Mouse (Mus musculus) midbrain, embryonic 10.5 days (tissue): ENCODE data around the gene Erbb2. TPM values are rescaled to one million over a fixed set of nuclear protein-coding genes. Genes with fewer than 3 reads are reported as not detected.

Source experiments
- DNase-seq: peaks from one replicate; pipeline ENCODE4 v3.0.0-alpha.2; 2017; ENCODE audit warnings: low spot score
- H3K27ac ChIP-seq: fragments of 300-500 bp; sonication (generic); replicated peaks from 2 replicates; pipeline ENCODE4 v1.5.1; 2016; ENCODE audit warnings: mild to moderate bottlenecking
- H3K27me3 ChIP-seq: fragments of 300-500 bp; sonication (generic); 2 replicates; pipeline ENCODE4 v1.6.1; 2016; ENCODE audit warnings: low read depth, mild to moderate bottlenecking; ENCODE audit not compliant: poor library complexity, severe bottlenecking
- H3K36me3 ChIP-seq: fragments of 300-500 bp; sonication (generic); 2 replicates; pipeline ENCODE4 v1.6.1; 2016; ENCODE audit warnings: mild to moderate bottlenecking, moderate library complexity
- H3K4me1 ChIP-seq: fragments of 300-500 bp; sonication (generic); 2 replicates; pipeline ENCODE4 v1.6.1; 2016
- H3K4me3 ChIP-seq: fragments of 300-500 bp; sonication (generic); 2 replicates; pipeline ENCODE4 v1.5.1; 2016; ENCODE audit warnings: mild to moderate bottlenecking, moderate library complexity
- H3K9me3 ChIP-seq: fragments of 300-500 bp; sonication (generic); replicated peaks from 2 replicates; pipeline ENCODE4 v1.6.1; 2016; ENCODE audit warnings: mild to moderate bottlenecking
- WGBS: fragments of 180-500 bp; shearing (Covaris S2); methylation state at CpG from one replicate; pipeline ENCODE4 v1.1.7; 2016; 5-methylcytosine and 5-hydroxymethylcytosine counted together
- polyA plus RNA-seq: library from polyadenylated mRNA; unstranded; fragments of >200 nt; fragmentation: Nextera tagmentation; extraction: Ambion mirVana; gene quantifications from 2 replicates; pipeline ENCODE4 v1.2.1, GENCODE M21; 2016

Erbb2 gene
- polyA plus RNA-seq, 1 experiment from 2014 or later = 21.8 TPM

DNA sequence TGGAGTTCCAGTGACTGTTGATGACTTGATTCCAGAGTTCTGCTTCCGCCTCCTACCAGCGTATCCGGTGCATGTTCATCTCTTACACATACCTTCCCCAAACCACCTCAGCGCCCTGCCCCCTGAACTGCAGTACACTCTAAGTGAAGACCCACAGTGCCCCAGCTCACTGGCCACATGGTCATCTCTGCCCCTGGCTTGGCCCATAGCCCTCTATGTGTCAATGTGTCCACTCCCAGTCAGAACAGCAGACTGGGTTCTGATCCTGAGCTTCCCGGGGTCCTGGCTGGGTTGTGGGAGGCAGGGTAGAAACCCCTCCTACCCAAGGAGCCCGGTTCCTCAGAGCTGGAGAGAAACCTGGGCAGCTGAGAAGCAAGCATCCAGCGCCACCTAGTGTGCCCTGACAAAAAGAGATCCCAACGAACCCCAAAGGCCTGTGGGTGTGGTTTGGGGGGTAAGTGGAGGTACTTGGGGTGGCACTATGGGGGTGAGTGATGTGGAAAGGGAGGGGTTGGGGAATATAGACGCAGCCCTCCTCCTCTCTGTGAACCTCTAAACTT is 23.0 kb upstream of the Erbb2 start:
- H3K27ac ChIP-seq = no peak overlapping the region
- H3K9me3 ChIP-seq = no peaks in the 10 kb centered on the region
- peaks cover 39% of the 10 kb centered on the region for H3K4me1 ChIP-seq
- DNase-seq = peak; percentile 47
- H3K4me3 ChIP-seq = no peak overlapping the region
- H3K27me3 ChIP-seq = peaks cover 86% of the 10 kb centered on the region
- no peaks in the 10 kb centered on the region for H3K36me3 ChIP-seq
- WGBS = 27% methylated on average over 9 of the region's 9 CpGs

DNA sequence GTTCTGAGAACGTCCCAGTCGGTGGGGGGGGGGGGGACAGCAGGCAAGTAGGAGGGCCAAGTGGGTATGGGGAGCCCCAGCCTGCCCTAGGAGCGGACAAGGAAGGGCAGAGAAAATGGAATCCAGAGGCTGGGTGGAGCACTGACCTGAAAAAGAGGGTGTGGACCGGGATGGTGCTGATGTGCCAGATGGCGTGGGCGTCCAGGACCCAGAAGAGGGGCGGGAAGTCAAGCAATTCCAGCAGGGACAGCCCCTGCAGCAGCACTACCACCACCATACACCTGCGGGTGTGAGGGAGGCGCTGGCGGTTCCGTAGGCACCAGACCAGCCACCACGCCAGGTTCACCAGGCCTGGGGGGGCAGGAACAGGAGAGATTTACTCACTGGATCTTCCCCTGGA is 22.1 kb upstream of the Erbb2 start:
- DNase-seq = no peak
- Histone ChIP-seq H3K27me3 (peaks cover 77% of the 10 kb centered on the region), H3K4me1 (peaks cover 41% of the 10 kb centered on the region), H3K36me3 (no peaks in the 10 kb centered on the region), H3K4me3 (no peak overlapping the region), H3K9me3 (no peaks in the 10 kb centered on the region), H3K27ac (no peak overlapping the region)
- 76% methylated on average over 12 of the region's 12 CpGs for WGBS

DNA sequence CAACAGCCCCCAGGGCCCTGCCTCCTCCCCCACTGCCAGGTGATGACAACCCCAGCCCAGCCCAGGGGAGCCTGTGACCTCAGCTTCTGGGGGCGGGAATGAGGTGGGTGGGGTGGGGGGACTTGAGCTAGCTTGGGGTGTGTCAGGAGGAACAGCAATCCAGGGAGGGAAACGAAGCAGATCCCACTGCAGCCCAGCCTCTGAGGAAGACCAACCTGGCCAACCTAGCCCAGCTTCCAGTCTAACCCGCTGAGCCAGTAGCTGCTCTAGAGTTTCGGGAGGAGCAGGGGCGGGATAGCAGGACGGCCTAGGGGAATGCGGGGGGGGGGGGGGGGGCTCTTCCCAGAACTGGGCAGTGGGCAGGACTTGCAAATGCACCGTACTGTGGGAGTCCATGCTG is 20.2 kb upstream of the Erbb2 start:
- WGBS = 20% methylated on average over 8 of the region's 8 CpGs
- DNase-seq = no peak
- Histone ChIP-seq H3K9me3 (no peaks in the 10 kb centered on the region), H3K4me3 (no peak overlapping the region), H3K36me3 (no peaks in the 10 kb centered on the region), H3K4me1 (peaks cover 34% of the 10 kb centered on the region), H3K27ac (no peak overlapping the region), H3K27me3 (peaks cover 58% of the 10 kb centered on the region)

DNA sequence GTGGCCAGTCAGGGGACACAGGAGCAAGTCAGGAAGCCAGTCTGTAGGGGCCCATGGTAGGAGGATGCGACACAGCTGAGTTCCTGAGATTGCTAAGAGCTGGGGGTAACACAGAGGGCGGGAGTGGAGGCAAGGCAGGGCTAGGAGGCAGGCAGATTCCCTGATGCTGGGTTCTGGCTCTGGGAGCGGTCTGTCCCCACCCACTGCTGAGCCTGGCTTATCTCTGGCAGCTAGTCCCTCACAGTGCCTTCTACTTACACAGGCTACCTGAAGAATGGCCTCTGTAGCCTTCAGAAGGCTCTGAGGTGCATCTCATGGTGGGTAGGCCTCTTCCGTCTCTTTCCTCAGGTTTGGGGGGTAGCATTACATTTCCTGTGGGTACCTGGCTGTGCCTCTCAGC is 19.6 kb upstream of the Erbb2 start:
- H3K4me1 ChIP-seq = peaks cover 34% of the 10 kb centered on the region
- no peak overlapping the region for H3K4me3 ChIP-seq
- no peak for DNase-seq
- H3K27me3 ChIP-seq = peaks cover 52% of the 10 kb centered on the region
- H3K27ac ChIP-seq = no peak overlapping the region
- 44% methylated on average over 4 of the region's 4 CpGs for WGBS
- H3K9me3 ChIP-seq = no peaks in the 10 kb centered on the region
- H3K36me3 ChIP-seq = no peaks in the 10 kb centered on the region

DNA sequence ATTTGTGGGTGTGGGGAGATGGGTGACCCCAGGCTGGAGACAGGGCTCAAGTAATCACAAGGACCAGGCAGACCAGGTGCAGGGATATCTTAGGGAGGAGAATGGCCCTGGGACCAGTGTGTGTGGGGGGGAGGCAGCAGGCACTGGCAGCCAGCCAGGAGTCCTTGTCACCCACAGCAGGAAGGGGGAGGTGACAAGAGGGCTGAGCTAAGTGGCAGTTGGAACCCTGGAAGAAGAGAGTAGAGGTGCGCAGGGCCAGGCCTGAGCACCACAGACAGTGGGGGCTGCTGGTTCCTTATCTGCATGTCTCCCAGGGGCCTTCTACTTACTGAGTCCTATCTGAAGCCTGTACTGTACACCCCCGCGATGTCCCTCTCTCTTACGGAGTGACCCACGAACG is 19.0 kb upstream of the Erbb2 start:
- Histone ChIP-seq H3K36me3 (no peaks in the 10 kb centered on the region), H3K4me3 (no peak overlapping the region), H3K27ac (no peak overlapping the region), H3K4me1 (peaks cover 34% of the 10 kb centered on the region), H3K27me3 (peaks cover 45% of the 10 kb centered on the region), H3K9me3 (no peaks in the 10 kb centered on the region)
- WGBS = 77% methylated on average over 6 of the region's 6 CpGs
- DNase-seq = no peak

DNA sequence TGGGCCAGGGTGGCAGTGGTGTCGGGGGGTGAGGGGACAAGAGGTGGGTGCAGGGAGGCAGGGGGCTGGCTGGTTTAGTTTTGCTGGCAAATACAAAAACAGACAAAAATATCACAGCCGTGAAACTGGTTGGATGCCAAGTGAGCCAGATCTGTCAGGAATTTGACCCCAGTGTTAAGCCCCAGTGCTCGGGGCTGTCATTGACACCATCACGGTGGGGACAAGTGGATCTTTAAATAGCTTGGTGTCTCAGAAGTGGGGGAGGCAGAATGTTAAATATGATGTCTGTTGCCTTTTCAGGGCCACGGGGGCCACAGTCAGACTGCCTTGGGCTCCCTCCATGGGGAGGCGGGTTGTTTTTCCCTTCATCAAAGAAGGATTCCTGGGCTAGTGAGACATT is 18.0 kb upstream of the Erbb2 start:
- H3K4me3 ChIP-seq = no peak overlapping the region
- WGBS = 68% methylated on average over 6 of the region's 6 CpGs
- no peak for DNase-seq
- H3K27ac ChIP-seq = no peak overlapping the region
- H3K4me1 ChIP-seq = peaks cover 24% of the 10 kb centered on the region
- no peaks in the 10 kb centered on the region for H3K36me3 ChIP-seq
- H3K9me3 ChIP-seq = no peaks in the 10 kb centered on the region
- peaks cover 36% of the 10 kb centered on the region for H3K27me3 ChIP-seq

DNA sequence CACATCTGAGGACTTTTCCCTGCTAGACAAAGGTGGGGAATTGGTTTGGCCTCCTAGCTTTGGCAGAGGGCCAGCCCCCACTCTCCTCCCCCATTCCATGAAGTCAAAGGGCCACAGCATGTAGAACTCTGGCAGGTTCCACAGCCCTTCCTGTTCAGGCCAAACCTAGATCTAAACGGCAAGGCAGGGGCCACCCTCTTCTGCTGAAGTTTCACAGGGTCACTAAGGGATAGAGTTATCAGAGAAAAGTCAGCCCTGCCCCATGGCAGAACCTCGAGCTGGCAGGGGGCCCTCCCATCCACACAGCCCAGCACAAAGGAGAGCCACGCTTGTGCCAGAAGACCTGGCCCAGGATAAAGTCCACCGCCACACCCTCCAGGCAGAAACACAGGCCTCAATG is 17.2 kb upstream of the Erbb2 start:
- H3K27me3 ChIP-seq = peaks cover 28% of the 10 kb centered on the region
- H3K9me3 ChIP-seq = no peaks in the 10 kb centered on the region
- WGBS = 61% methylated on average over 4 of the region's 4 CpGs
- no peaks in the 10 kb centered on the region for H3K36me3 ChIP-seq
- H3K27ac ChIP-seq = no peak overlapping the region
- H3K4me3 ChIP-seq = no peak overlapping the region
- DNase-seq = no peak
- H3K4me1 ChIP-seq = peaks cover 27% of the 10 kb centered on the region

DNA sequence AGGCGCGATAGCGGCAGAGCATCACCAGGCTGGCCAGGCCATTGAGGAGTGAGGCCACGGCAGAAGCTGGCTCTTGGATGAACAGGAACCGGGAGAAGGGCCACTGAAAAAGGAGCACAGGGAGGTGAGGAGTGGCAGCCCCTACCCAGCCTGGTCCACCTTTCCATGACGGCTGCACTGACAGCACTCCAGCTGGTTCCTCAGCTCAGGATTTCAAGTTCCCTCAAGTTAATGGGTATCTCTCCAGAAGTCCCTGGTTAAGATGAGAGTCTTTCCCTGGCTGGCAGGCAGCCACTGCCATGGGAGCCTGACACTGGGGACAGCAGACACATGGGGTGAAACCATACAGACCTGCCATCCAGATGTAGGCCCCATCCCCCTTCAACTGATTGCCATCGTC is 14.3 kb upstream of the Erbb2 start:
- H3K4me3 ChIP-seq = no peak overlapping the region
- WGBS = 92% methylated on average over 7 of the region's 7 CpGs
- no peaks in the 10 kb centered on the region for H3K27me3 ChIP-seq
- no peak overlapping the region for H3K27ac ChIP-seq
- no peaks in the 10 kb centered on the region for H3K9me3 ChIP-seq
- peaks cover 22% of the 10 kb centered on the region for H3K4me1 ChIP-seq
- no peaks in the 10 kb centered on the region for H3K36me3 ChIP-seq
- DNase-seq = no peak

DNA sequence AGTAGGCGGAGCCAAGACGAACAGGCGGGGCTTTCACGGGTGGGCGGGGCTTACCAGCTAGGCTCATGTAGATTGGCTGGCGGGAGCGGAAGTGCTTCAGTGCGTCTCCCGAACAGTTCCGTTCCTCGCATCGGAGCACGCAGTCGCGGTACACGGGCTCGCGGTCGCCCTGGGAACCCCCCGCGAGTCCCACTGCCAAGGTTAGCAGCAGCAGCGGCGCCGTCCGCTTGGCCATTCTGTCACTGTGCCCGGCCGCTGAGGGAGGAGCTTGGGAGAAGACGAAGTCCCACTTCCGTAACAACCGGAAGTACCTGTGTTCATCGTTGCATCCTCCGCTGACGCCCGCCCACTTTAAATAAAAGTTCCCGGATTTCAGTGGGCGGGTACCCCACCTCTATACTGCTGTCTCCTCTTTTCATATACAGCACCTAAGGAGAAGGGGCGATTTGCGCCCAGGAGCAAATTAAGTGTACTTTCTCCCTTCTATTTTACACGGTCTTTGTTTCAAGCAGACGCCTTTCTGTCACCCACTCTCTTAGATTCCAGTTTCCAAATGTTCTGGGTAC is 12.0 kb upstream of the Erbb2 start, which contains the start of gene Pgap3:
TSS of gene Pgap3 (minus strand) at position 330 of the 566 bp plus-strand sequence.
- H3K27me3 ChIP-seq = no peaks in the 10 kb centered on the region
- H3K4me1 ChIP-seq = peaks cover 13% of the 10 kb centered on the region
- under 1% methylated on average over 40 of the region's 40 CpGs for WGBS
- DNase-seq = peak; percentile 91
- H3K36me3 ChIP-seq = no peaks in the 10 kb centered on the region
- peak within 1 kb of the TSS; percentile 94 for H3K27ac ChIP-seq
- no peaks in the 10 kb centered on the region for H3K9me3 ChIP-seq
- peak within 1 kb of the TSS; percentile 64 for H3K4me3 ChIP-seq

DNA sequence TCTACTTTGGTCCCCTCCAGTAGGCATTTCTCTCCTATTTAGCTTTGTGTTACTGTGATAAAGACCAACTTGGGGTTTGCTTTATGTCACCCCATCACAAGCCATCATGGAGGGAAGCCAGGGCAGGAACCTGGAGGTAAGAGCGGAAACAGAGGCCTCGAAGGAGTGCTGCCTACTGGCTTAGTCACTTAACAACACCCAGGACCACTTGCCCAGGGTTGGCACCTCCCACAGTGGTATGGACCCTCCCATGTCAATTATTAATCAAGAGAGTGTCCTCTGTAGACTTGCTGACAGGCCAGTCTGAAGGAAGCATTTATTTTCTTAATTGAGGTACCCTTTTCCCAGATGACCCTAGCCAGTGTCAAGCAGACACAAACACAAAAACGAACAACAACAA is 11.5 kb upstream of the Erbb2 start:
- Histone ChIP-seq H3K27ac (peak overlapping the region; percentile 94), H3K9me3 (no peaks in the 10 kb centered on the region), H3K36me3 (no peaks in the 10 kb centered on the region), H3K27me3 (no peaks in the 10 kb centered on the region), H3K4me3 (peak overlapping the region; percentile 64), H3K4me1 (peaks cover 13% of the 10 kb centered on the region)
- no peak for DNase-seq
- 58% methylated on average over 3 of the region's 3 CpGs for WGBS

DNA sequence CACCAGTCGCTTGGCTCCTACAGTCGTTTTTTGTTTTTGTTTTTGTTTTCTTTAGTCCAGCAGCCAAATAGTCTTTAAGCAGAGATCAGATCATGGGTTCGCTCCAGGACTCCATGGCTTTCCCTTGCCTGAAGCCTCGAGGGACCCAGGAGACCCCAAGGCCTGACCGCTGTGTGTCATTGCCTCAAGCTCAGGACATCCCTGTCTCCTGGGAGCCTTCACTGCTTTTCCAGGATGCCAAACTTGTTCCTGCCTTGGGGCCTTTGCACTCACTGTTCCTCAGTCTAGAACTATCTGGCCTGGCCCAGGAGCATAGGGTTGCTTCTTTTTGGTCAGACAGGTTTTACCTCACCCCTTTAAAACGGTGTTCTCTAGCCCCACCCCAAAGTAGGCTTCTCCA is 5.6 kb upstream of the Erbb2 start:
- WGBS = 76% methylated on average over 6 of the region's 6 CpGs
- Histone ChIP-seq H3K9me3 (no peaks in the 10 kb centered on the region), H3K27me3 (peaks cover 26% of the 10 kb centered on the region), H3K27ac (no peak overlapping the region), H3K4me1 (peaks cover 19% of the 10 kb centered on the region), H3K36me3 (no peaks in the 10 kb centered on the region), H3K4me3 (no peak overlapping the region)
- DNase-seq = no peak

DNA sequence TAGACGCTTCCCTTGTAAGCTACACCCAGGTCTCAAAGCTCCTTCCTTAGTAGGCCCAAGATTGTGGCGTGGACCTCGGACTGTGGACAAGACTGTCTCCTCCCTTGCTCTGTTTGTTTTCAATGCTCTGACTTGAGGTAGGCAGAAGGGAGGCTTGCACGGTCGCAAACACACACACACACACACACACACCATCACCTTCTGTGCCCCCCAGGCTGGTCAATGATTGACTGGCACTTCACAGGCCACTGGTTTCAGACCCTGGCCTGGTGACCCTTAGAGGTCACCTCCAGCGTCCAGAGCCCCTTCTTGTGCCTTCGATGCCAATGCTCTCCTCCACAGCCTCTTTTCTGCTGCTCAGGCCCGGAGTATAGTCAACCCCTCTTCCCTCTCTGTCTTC is 3.4 kb upstream of the Erbb2 start:
- H3K27me3 ChIP-seq = peaks cover 48% of the 10 kb centered on the region
- peaks cover 40% of the 10 kb centered on the region for H3K4me1 ChIP-seq
- 49% methylated on average over 8 of the region's 8 CpGs for WGBS
- H3K36me3 ChIP-seq = no peaks in the 10 kb centered on the region
- H3K27ac ChIP-seq = peak overlapping the region; percentile 78
- no peak for DNase-seq
- peak overlapping the region; percentile 30 for H3K4me3 ChIP-seq
- H3K9me3 ChIP-seq = no peaks in the 10 kb centered on the region

DNA sequence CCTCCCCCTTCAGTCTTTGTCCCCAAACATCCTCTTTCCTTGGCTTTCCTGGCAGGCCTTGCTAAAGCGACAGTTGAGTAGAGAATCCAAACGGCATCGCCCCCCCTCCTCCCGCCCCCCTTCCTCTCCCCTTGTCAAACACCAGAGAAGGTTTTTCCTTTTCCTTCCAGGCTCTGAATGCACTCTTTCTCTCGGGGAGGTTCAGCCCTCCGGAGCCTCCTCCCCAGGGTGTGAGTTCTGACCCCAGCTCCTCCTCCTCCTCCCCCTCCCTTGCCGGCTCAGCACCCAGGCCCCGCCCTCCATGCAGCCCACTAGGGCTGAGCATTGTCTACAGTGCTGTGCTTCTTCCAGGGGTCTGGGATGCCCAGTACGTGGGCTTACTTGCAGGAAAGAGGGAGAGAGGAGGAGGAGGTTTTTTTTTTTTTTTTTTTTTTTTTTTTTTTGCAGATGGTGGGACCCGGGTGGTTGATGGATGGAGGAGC is 2.9 kb upstream of the Erbb2 start:
- H3K36me3 ChIP-seq = no peaks in the 10 kb centered on the region
- H3K27me3 ChIP-seq = peaks cover 53% of the 10 kb centered on the region
- peak overlapping the region; percentile 78 for H3K27ac ChIP-seq
- DNase-seq = peak; percentile 62
- peak overlapping the region; percentile 30 for H3K4me3 ChIP-seq
- H3K9me3 ChIP-seq = no peaks in the 10 kb centered on the region
- WGBS = 2% methylated on average over 10 of the region's 10 CpGs
- H3K4me1 ChIP-seq = peaks cover 45% of the 10 kb centered on the region
